Mouse (Mus musculus): ENCODE measurements around the gene Notum.

The Notum gene

GRCm38 (mm10) chr11:120617519-120618112 is 43.4 kb downstream of the Notum start, which contains the start of gene Pcyt2:
TSS of gene Pcyt2 (minus strand) at chr11:120617936.
- peak; percentile 94 to 96 for DNase-seq

GRCm38 (mm10) chr11:120616617-120617294 is 44.2 kb downstream of the Notum start:
- peak in 1 of 2 experiments; percentile 37 for DNase-seq

GRCm38 (mm10) chr11:120615606-120616203 is 45.3 kb downstream of the Notum start:
- no peak for DNase-seq

- DNase-seq, result no peak
Observed at GRCm38 (mm10) chr11:120615167-120615566, 45.8 kb downstream of the Notum start.

GRCm38 (mm10) chr11:120613976-120614375 is 47.0 kb downstream of the Notum start:
- no peak for DNase-seq

- DNase-seq, result no peak
Observed at GRCm38 (mm10) chr11:120613481-120613972, 47.4 kb downstream of the Notum start.

GRCm38 (mm10) chr11:120612763-120613162 is 48.2 kb downstream of the Notum start:
- DNase-seq, result peak; percentile 86 to 89

- DNase-seq, result no peak
Observed at GRCm38 (mm10) chr11:120610477-120611046, 50.4 kb downstream of the Notum start.

GRCm38 (mm10) chr11:120609250-120609649 is 51.7 kb downstream of the Notum start:
- peak; percentile 56 to 64 for DNase-seq

GRCm38 (mm10) chr11:120608241-120609034 is 52.5 kb downstream of the Notum start, which contains the start of gene Npb:
TSS of gene Npb (plus strand) at chr11:120608477.
- DNase-seq, result peak in 1 of 2 experiments; percentile 45

- DNase-seq, result no peak
Observed at GRCm38 (mm10) chr11:120606764-120607163, 54.2 kb downstream of the Notum start.

- DNase-seq, result no peak
Observed at GRCm38 (mm10) chr11:120605667-120606066, 55.3 kb downstream of the Notum start.

All from kidney, postnatal 4 days (tissue).